Mouse (Mus musculus): Measurements from ENCODE around the gene Ddx41. TPM values are rescaled to one million over a fixed set of nuclear protein-coding genes. Genes with fewer than 3 reads are reported as not detected.
"Not testable (repeated sequence)": the region's sequence is repeated elsewhere in the genome, so short reads cannot be mapped to it uniquely, and the experiment has no call there.

The Ddx41 gene
- 54.5 and 58.8 TPM in 2 replicates for polyA plus RNA-seq (2015; fragmentation: Nextera tagmentation; extraction: Ambion mirVana)

GRCm38 (mm10) chr13:55536194-55537175 is at the start of gene Ddx41:
TSS of gene Ddx41 (minus strand) at chr13:55536658.
- H3K36me3 ChIP-seq = peaks cover 66% of the 10 kb centered on the region
- WGBS = under 1% methylated on average over 70 of the region's 70 CpGs

GRCm38 (mm10) chr13:55578086-55578485 is 41.6 kb upstream of the Ddx41 start:
- WGBS = 81% methylated on average over 4 of the region's 4 CpGs
- ATAC-seq (ENCODE audit: low FRiP score, low read depth) = no peak
- no peak overlapping the region for H3K4me3 ChIP-seq
- no peaks in the 10 kb centered on the region for H3K9me3 ChIP-seq
- H3K9ac ChIP-seq = no peak overlapping the region
- no peaks in the 10 kb centered on the region for H3K4me1 ChIP-seq (replicated peaks)
- no peak overlapping the region for H3K4me2 ChIP-seq
- no peak overlapping the region for H3K27ac ChIP-seq (replicated peaks)
- no peaks in the 10 kb centered on the region for H3K36me3 ChIP-seq
- no peaks in the 10 kb centered on the region for H3K27me3 ChIP-seq

More at GRCm38 (mm10) chr13:55536194-55537175, at the start of gene Ddx41:
- Histone ChIP-seq H3K4me2 (peak within 1 kb of the TSS; percentile 93), H3K27me3 (no peaks in the 10 kb centered on the region), H3K4me1 (replicated peaks) (peaks cover 19% of the 10 kb centered on the region), H3K9me3 (no peaks in the 10 kb centered on the region), H3K27ac (replicated peaks) (peak within 1 kb of the TSS; percentile 83), H3K9ac (peak within 1 kb of the TSS; percentile 80), H3K4me3 (peak within 1 kb of the TSS; percentile 72)
- ATAC-seq (ENCODE audit: low FRiP score, low read depth) = peak; percentile 98

GRCm38 (mm10) chr13:55576872-55577271 is 40.4 kb upstream of the Ddx41 start:
- not testable (repeated sequence) for H3K4me3 ChIP-seq; ATAC-seq (ENCODE audit: low FRiP score, low read depth)
- WGBS = 95% methylated on average over 7 of the region's 7 CpGs

GRCm38 (mm10) chr13:55575932-55576331 is 39.5 kb upstream of the Ddx41 start:
- WGBS = 70% methylated on average over 5 of the region's 5 CpGs
- Histone ChIP-seq H3K4me3 (no peak overlapping the region), H3K9me3 (no peaks in the 10 kb centered on the region), H3K27me3 (no peaks in the 10 kb centered on the region), H3K4me1 (replicated peaks) (peaks cover 10% of the 10 kb centered on the region), H3K27ac (replicated peaks) (no peak overlapping the region), H3K36me3 (no peaks in the 10 kb centered on the region), H3K9ac (no peak overlapping the region), H3K4me2 (no peak overlapping the region)
- no peak for ATAC-seq (ENCODE audit: low FRiP score, low read depth)

More at GRCm38 (mm10) chr13:55576872-55577271, 40.4 kb upstream of the Ddx41 start:
- not testable (repeated sequence) for H3K27me3 ChIP-seq; H3K9ac ChIP-seq; H3K9me3 ChIP-seq; H3K36me3 ChIP-seq; H3K4me2 ChIP-seq; H3K4me1 ChIP-seq (replicated peaks); H3K27ac ChIP-seq (replicated peaks)

- no peak for ATAC-seq (ENCODE audit: low FRiP score, low read depth)
- no peak overlapping the region for H3K9ac ChIP-seq
- H3K4me2 ChIP-seq = no peak overlapping the region
- H3K27ac ChIP-seq (replicated peaks) = no peak overlapping the region
- no peaks in the 10 kb centered on the region for H3K27me3 ChIP-seq
- no peak overlapping the region for H3K4me3 ChIP-seq
- H3K9me3 ChIP-seq = no peaks in the 10 kb centered on the region
- 69% methylated on average over 5 of the region's 5 CpGs for WGBS
- H3K4me1 ChIP-seq (replicated peaks) = peaks cover 16% of the 10 kb centered on the region
- H3K36me3 ChIP-seq = no peaks in the 10 kb centered on the region
Measured at GRCm38 (mm10) chr13:55574321-55574720, 37.9 kb upstream of the Ddx41 start.

- Histone ChIP-seq H3K9me3 (no peaks in the 10 kb centered on the region), H3K27ac (replicated peaks) (no peak within 1 kb of the TSS), H3K4me2 (no peak within 1 kb of the TSS), H3K27me3 (no peaks in the 10 kb centered on the region), H3K4me1 (replicated peaks) (peaks cover 24% of the 10 kb centered on the region), H3K36me3 (no peaks in the 10 kb centered on the region), H3K9ac (no peak within 1 kb of the TSS), H3K4me3 (no peak within 1 kb of the TSS)
- ATAC-seq (ENCODE audit: low FRiP score, low read depth) = no peak
- 97% methylated on average over 2 of the region's 2 CpGs for WGBS
Measured at GRCm38 (mm10) chr13:55573432-55573831, 37.0 kb upstream of the Ddx41 start, which contains the start of gene Tmed9. TSS of gene Tmed9 (plus strand) at chr13:55573732.

- no peak for ATAC-seq (ENCODE audit: low FRiP score, low read depth)
- Histone ChIP-seq H3K4me3 (0 out of 2 replicates have a peak overlapping the region, but pooled peaks have one; percentile 13), H3K36me3 (no peaks in the 10 kb centered on the region), H3K27ac (replicated peaks) (no peak overlapping the region), H3K9ac (no peak overlapping the region), H3K4me1 (replicated peaks) (peaks cover 37% of the 10 kb centered on the region), H3K9me3 (no peaks in the 10 kb centered on the region), H3K4me2 (peak overlapping the region; percentile 77), H3K27me3 (no peaks in the 10 kb centered on the region)
- WGBS = 82% methylated on average over 2 of the region's 2 CpGs
Measured at GRCm38 (mm10) chr13:55571977-55572376, 35.5 kb upstream of the Ddx41 start.

GRCm38 (mm10) chr13:55571027-55571751 is 34.7 kb upstream of the Ddx41 start, which contains the start of gene Fam193b:
TSS of gene Fam193b (minus strand) at chr13:55571120.
- Histone ChIP-seq H3K27me3 (no peaks in the 10 kb centered on the region), H3K9me3 (no peaks in the 10 kb centered on the region), H3K27ac (replicated peaks) (peak within 1 kb of the TSS; percentile 91), H3K4me3 (peak within 1 kb of the TSS; percentile 58), H3K4me1 (replicated peaks) (peaks cover 41% of the 10 kb centered on the region), H3K36me3 (no peaks in the 10 kb centered on the region), H3K4me2 (peak within 1 kb of the TSS; percentile 96), H3K9ac (peak within 1 kb of the TSS; percentile 87)
- ATAC-seq (ENCODE audit: low FRiP score, low read depth) = peak; percentile 89
- WGBS = 2% methylated on average over 46 of the region's 47 CpGs

- peak; percentile 69 for ATAC-seq (ENCODE audit: low FRiP score, low read depth)
- Histone ChIP-seq H3K4me3 (peak overlapping the region; percentile 58), H3K36me3 (no peaks in the 10 kb centered on the region), H3K4me2 (peak overlapping the region; percentile 96), H3K27ac (replicated peaks) (peak overlapping the region; percentile 91), H3K27me3 (no peaks in the 10 kb centered on the region), H3K9me3 (no peaks in the 10 kb centered on the region), H3K4me1 (replicated peaks) (peaks cover 41% of the 10 kb centered on the region), H3K9ac (peak overlapping the region; percentile 87)
- 0% methylated on average over 47 of the region's 47 CpGs for WGBS
Measured at GRCm38 (mm10) chr13:55570286-55570973, 34.0 kb upstream of the Ddx41 start.

- Histone ChIP-seq H3K9ac (peak overlapping the region; percentile 87), H3K9me3 (no peaks in the 10 kb centered on the region), H3K4me3 (peak overlapping the region; percentile 58), H3K4me2 (peak overlapping the region; percentile 96), H3K4me1 (replicated peaks) (peaks cover 41% of the 10 kb centered on the region), H3K27me3 (no peaks in the 10 kb centered on the region), H3K36me3 (no peaks in the 10 kb centered on the region), H3K27ac (replicated peaks) (peak overlapping the region; percentile 91)
- WGBS = under 1% methylated on average over 16 of the region's 16 CpGs
- peak; percentile 33 for ATAC-seq (ENCODE audit: low FRiP score, low read depth)
Measured at GRCm38 (mm10) chr13:55569726-55570285, 33.3 kb upstream of the Ddx41 start.

- ATAC-seq (ENCODE audit: low FRiP score, low read depth) = not testable (repeated sequence)
Measured at GRCm38 (mm10) chr13:55568524-55568923, 32.1 kb upstream of the Ddx41 start.

More at GRCm38 (mm10) chr13:55568524-55568923, 32.1 kb upstream of the Ddx41 start:
- not testable (repeated sequence) for H3K4me2 ChIP-seq; H3K9ac ChIP-seq; H3K27me3 ChIP-seq; H3K27ac ChIP-seq (replicated peaks); H3K4me3 ChIP-seq; H3K9me3 ChIP-seq; H3K36me3 ChIP-seq
- 87% methylated on average over 4 of the region's 4 CpGs for WGBS
- H3K4me1 ChIP-seq (replicated peaks) = peaks cover 41% of the 10 kb centered on the region

All from hindbrain, embryonic 15.5 days (tissue).